Mouse (Mus musculus) spleen, adult 2 months (tissue): ENCODE data around the gene Dennd6b.

ENCODE experiments used
- CTCF ChIP-seq: fragments of 200-500 bp; IDR thresholded peaks from 2 replicates; pipeline ENCODE4 v1.5.1; 2011; ENCODE audit warnings: mild to moderate bottlenecking, inconsistent platforms; ENCODE audit not compliant: insufficient read depth, insufficient read length, insufficient replicate concordance; ENCODE audit errors: extremely low read depth
- POLR2A ChIP-seq: fragments of 200-500 bp; IDR thresholded peaks from 2 replicates; pipeline ENCODE4 v1.6.1; 2011; ENCODE audit warnings: low read depth, low read length, inconsistent platforms

DNA sequence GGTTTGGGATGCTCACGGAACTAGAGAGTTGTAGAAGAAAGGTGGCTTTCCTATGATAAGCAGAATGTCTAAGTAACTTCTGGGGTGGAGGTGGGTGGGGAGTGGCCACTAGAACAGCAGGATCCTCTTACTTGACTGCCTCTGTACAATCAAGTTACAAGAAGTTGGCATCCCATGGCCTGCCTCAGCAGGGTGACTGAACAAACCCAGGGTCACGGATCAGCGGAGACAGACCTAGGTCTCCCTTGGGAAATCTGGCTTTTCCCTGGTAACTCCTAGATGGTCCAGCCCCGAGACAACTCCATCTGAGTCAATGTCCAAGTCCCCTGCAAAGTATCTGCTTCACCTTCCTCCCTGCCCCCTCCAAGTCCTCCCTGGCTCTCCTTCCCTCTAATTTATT is 48.4 kb downstream of the Dennd6b start:
- TF ChIP-seq CTCF (no peak), POLR2A (no peak)
